Mouse (Mus musculus) cerebellum, adult 2 months (tissue): Measurements from ENCODE around the gene Prdm2.

ENCODE experiments used
- CTCF ChIP-seq: fragments of 200-500 bp; IDR thresholded peaks from 2 replicates; pipeline ENCODE4 v1.5.1; 2011; ENCODE audit warnings: low read depth, mild to moderate bottlenecking, control low read depth, low read length, moderate library complexity, borderline replicate concordance; ENCODE audit not compliant: insufficient read depth
- POLR2A ChIP-seq: fragments of 200-500 bp; IDR thresholded peaks from 2 replicates; pipeline ENCODE4 v1.6.1; 2011; ENCODE audit warnings: low read length, control low read depth, borderline replicate concordance; ENCODE audit not compliant: insufficient read depth

DNA sequence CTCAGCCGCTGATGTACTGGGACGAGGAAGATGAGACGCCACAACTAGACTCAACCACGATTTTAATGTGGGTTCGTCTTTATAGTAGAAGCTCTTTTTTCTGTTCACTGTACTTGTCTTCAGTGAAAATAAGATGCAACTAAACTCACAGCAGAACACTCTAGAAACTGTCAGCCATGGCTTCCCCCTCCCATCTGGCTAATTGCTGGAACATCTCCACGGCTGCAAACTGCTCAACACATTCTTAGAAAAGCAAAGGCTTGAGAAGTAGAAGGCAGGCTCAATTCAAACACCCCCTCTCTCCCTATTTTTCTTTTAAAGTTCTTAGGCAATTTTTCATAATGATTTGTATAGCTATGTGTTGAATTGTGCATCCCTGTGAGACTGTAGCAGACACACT, 29.7 kb downstream of the Prdm2 start:
- TF ChIP-seq POLR2A (no peak), CTCF (no peak)
